Mouse (Mus musculus) testis, postnatal 14 days (tissue): ENCODE results near the gene B3galt6.

Experiments used
- DNase-seq: peaks from one replicate; pipeline ENCODE4 v3.0.0; 2021; ENCODE audit warnings: low spot score

Gene B3galt6

DNA sequence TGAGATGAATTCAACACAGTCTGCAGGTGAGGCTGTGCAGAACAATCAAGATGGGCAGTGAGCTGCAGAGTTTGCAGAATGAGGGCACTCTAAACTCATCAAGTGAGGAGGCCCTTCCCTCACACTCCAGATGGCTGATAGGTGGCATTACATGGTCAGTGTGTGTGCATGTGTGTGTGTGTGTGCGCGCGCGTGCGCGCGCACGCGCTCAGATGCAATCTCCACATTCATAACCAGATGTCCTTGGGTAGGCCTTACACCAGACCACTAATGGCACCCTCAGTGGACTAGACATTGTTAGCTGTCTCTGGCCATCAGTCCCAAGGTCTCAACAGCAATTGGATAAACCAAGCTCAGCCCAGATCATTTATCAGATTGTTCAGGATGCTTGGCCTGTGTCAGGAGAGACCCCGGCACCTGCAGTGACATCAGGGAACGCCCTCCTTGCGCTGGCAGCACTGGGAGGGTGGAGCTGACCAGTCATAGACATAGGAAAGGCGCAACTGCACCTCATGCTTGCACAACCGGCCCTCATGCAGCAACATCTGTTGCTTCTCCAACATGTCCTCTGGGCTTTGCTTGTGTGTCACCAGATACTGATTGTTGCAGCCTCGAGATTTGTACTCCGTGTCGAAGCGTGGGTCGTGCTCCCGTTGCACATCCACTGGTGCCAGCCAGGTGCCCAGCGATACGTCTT is 1.1 kb downstream of the B3galt6 start:
- DNase-seq, result no peak

DNA sequence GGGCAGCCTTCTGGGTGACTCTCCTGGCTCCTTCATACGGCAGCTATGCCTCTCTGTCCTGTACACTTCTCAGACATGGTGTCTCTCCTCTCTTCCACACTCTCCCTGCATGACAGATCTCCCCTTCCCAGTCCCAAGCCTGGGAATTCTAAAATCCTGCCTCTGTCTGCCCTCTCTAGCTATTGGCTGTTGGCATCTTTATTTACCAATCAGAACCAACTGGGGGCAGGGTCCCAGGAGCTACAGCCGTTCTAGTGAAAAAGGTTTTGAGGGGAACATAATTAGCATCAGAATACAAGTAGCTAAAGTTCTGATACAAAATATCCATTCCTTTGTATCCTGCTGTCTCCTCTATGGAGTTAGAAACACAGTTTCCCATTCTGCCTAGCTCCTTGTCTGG is 8.7 kb downstream of the B3galt6 start:
- no peak for DNase-seq

DNA sequence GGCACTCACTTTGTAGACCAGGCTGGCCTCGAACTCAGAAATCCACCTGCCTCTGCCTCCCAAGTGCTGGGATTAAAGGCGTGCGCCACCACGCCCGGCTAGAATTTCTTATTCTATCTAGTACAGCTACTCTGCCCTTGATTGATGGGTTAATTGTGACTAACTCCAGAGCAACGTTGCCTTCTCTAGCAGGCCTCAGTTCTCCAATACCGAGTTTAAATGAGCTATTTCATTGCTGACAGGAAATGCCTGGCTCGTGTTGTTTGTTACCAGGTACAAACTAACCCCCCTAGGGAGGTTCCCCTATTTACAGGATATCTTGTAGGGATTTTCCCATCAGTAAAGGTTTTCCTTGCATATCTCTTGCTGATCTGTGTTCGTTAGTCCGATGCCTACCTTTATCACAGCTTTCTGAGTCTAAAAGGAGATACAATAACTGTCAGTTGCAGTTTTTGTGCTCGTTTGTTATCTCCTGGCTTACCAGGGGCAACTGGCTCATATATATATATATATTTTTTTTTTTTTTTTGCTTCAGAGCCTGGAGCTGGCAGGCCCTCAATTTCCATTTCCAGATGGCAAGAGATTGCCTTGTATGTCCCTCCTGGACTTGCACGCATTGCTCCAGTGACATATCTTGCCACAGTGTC is 10.9 kb downstream of the B3galt6 start:
- no peak for DNase-seq

GRCm38 (mm10) chr4:155973239-155973638 is 19.2 kb downstream of the B3galt6 start:
- DNase-seq, result no peak

- DNase-seq, result no peak
These were observed 19.8 kb downstream of the B3galt6 start for GRCm38 (mm10) chr4:155972651-155973050.

GRCm38 (mm10) chr4:155970286-155970685 is 22.2 kb downstream of the B3galt6 start:
- no peak for DNase-seq

DNA sequence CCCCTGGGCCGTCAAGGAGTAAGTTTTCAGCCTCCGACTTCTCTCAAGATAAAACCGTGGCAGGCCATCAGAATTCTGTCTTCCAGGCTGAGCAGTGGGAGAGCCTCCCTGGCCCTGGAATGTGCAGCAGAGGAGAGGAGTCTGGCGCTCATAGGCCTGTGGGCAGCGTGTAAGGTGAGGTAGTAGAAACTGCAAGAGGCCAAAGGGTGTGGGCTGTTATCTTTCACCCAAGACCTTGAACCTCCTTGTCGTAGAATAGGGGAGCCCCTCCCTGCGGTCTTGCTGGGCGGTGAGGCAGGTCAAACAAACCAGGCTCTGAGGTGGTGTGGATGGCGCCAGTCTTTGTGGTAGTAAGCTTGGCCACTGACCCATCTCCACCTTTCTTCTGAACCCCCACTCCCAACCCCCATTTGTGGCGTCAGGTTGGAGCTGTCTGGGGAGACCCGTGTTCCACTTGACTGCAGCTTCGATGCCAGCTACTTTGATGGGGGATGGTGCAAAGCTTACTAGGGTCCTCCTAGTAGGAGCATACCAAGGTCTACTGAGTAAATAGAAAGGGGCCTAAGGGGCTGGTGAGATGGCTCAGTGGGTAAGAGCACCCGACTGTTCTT is 23.3 kb downstream of the B3galt6 start:
- no peak for DNase-seq

DNA sequence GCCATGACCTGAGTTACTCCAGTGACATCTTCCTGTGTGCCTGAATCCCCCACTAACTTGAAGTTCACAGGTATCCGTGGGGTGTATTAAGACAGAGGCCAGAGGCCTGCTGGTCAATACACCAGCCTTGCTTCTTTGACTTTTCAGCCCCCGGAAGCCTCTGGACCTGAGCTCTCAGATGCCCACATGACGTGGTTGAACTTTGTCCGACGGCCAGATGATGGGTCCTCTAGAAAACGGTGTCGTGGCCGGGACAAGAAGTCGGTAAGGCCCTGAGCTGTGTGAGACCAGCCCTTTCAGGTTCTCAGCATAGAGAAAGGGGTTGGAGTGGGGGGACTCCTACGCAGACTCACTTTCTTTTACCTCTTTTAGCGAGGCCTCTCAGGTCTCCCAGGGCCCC is 28.1 kb downstream of the B3galt6 start:
- no peak for DNase-seq

- no peak for DNase-seq
These were observed 29.3 kb downstream of the B3galt6 start for GRCm38 (mm10) chr4:155963106-155963505.

GRCm38 (mm10) chr4:155962167-155962971 is 30.1 kb downstream of the B3galt6 start, which contains the start of gene C1qtnf12:
C1qtnf12 (plus strand) TSS chr4:155962318.
- peak; percentile 50 for DNase-seq

DNA sequence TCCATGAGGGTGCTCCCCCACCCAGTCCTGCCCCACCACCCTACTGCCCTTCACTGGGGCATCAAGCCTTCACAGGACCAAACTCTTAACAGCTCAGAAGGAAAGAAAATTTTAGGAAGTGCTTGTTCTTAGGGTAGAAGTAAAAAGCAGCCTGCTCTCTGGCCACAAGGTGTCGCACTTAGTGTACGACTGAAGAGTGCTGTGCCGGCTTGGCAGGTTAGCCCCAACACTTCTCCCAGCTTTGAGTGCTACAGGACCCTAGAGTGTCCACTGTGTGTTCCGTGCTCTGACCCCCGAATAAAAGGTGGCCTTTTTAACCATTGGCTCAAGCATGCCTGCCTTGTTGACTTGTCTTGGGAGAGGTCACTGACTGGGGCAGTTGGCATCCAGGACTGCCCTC is 33.2 kb downstream of the B3galt6 start:
- DNase-seq, result peak; percentile 41

DNA sequence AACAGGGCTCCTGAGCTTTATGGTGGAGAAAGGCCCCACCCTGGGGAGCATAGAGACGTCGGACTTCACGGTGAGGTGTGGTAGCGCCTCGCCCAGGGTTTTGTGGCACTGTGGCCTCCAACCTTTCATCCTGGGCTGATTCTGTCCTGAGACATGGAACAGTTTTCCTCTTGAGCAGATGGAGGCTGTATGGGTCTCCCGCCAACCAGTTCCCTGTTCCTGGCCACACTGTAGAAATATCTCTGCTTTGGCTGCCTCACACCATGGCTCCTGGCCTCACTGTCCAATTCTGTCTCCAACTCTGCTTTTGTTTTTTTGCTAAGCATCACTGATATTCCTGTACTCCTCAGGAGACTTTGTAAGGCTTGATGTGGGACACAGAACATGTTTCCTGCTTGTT is 37.0 kb downstream of the B3galt6 start:
- no peak for DNase-seq

DNA sequence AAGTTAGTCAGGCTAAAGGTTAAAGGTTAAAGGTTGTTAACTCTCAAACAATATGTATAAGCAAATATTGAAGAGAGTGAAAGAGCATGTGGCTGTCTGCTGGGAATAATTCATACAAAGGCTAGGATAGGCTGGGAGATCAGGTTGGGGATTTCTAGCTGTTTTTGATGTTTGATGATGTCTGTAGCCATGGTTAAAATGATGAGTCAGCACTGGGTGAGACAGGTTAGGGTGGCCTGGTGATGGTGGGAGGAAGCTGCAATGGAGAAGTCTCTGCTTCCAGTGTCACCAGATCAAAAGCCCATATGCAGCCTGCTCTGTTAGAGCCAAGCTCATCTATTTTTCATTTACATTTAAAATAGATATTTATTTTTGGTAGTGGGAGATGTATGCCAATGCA is 45.4 kb downstream of the B3galt6 start:
- no peak for DNase-seq

DNA sequence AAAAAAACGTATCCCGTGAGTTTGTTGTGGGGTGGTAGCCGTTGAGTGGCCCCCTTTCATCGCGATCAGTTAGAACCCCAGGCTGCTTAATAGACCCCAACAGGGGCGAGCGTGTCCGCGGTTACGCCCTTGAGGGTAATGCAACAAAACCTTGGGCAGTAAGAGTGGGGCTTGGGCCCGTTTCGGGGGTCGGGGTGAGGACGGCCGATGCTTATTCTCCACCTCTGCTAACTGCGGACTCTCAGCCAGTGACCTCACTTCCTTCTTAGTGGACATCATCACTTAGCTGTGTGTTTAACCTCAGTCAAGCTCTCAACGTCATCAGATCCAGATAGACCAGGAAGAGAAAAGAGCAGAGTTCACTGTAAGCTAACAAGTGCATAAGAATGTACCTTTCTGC is 48.2 kb downstream of the B3galt6 start:
- DNase-seq, result no peak

GRCm38 (mm10) chr4:155943534-155944249 is 48.8 kb downstream of the B3galt6 start, which contains the start of gene Ube2j2:
Ube2j2 (plus strand) TSS chr4:155943831.
- DNase-seq, result peak; percentile 95

- peak; percentile 43 for DNase-seq
These were observed 49.4 kb downstream of the B3galt6 start for GRCm38 (mm10) chr4:155943049-155943452.
